In the genomic region with DNA sequence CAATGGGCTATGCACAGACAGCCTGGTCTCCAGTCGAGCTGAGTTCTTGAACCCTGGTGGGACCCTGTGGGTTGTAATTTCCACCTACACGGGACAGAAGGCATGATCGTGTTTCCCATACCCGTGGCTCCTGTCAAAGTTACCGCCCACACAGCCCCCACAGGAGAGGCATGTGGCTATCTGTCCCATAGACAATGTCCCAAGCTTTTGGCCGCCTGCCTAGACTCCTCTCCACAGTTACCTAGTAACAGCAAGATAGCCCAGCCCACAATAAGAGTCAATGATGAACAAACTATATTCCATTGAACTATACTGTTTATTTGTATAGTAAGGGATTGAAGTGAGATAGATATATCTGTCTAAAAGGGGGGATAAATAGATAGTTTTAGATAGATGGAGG, we compare ENCODE assay signal across 27 mouse cellular contexts.
DNase-seq lines count a peak whose midpoint lies in the region; TF ChIP-seq lines count a peak whose summit lies in the region.
"Had no signal": no experiment of that assay in that cellular context is flagged by ENCODE, and none has a peak within 500 bp of the region (broad histone marks: within the 10 kb centered on the region; RNA-seq: fewer than 3 reads in every experiment).

No protein-coding gene starts in this region.

- no peak overlapping the region for H3K27ac ChIP-seq in left cerebral cortex, adult 2 months
- H3K27ac ChIP-seq in embryonic facial prominence, embryonic 10.5 days (replicated peaks), result no peak overlapping the region
- H3K27ac ChIP-seq: embryonic facial prominence, embryonic 12.5 days; heart, embryonic 13.5 days; intestine, embryonic 15.5 days; layer of hippocampus, adult 2 months; limb, embryonic 10.5 days; liver, embryonic 15.5 days; lung, embryonic 15.5 days had no signal

- intact Hi-C loops in heart, postnatal 36 days (cut with DNase I), result no loop called here
- intact Hi-C loops in left cerebral cortex, postnatal 4 days (cut with DNase I), result no loop called here
- intact Hi-C loops in left cerebral cortex, adult 2 months (cut with DNase I), result no loop called here

- H3K27me3 ChIP-seq in embryonic facial prominence, embryonic 10.5 days (replicated peaks; ENCODE audit: low read depth, poor library complexity, severe bottlenecking), result no peaks in the 10 kb centered on the region
- H3K27me3 ChIP-seq: embryonic facial prominence, embryonic 12.5 days; heart, embryonic 13.5 days; intestine, embryonic 15.5 days; liver, embryonic 15.5 days; lung, embryonic 15.5 days; megakaryocyte, embryonic 14.5 days had no signal

- H3K9me3 ChIP-seq in embryonic facial prominence, embryonic 10.5 days, result no peaks in the 10 kb centered on the region
- H3K9me3 ChIP-seq: embryonic facial prominence, embryonic 12.5 days; heart, embryonic 13.5 days; intestine, embryonic 15.5 days; limb, embryonic 10.5 days; liver, embryonic 15.5 days; lung, embryonic 15.5 days; megakaryocyte, embryonic 14.5 days had no signal

- no peaks in the 10 kb centered on the region for H3K36me3 ChIP-seq in embryonic facial prominence, embryonic 10.5 days (replicated peaks)
- H3K36me3 ChIP-seq: embryonic facial prominence, embryonic 12.5 days; heart, embryonic 13.5 days; intestine, embryonic 15.5 days; limb, embryonic 10.5 days; liver, embryonic 15.5 days; lung, embryonic 15.5 days had no signal

- WGBS in embryonic facial prominence, embryonic 10.5 days, result 89% methylated on average over 6 of the region's 6 CpGs

- peak; percentile 17 for DNase-seq in heart, postnatal 4 days
- DNase-seq in heart, postnatal 36 days, result no peak
- peak; percentile 54 for DNase-seq in left cerebral cortex, postnatal 4 days
- DNase-seq in left cerebral cortex, adult 2 months (ENCODE audit: extremely low spot score in 1 of 2, low spot score in 2 of 2), result no peak
- DNase-seq in right cerebral cortex, postnatal 10 days (ENCODE audit: low spot score in 2 of 2), result peak; percentile 19 to 24
- DNase-seq in right cerebral cortex, adult 2 months (ENCODE audit: low spot score in 2 of 2), result no peak
- peak; percentile 12 for DNase-seq in right cerebral cortex, postnatal 4 days
- DNase-seq in embryonic facial prominence, embryonic 10.5 days (ENCODE audit: low spot score), result no peak
- DNase-seq: adrenal gland, adult 2 months; cerebellum, adult 8-10 months; forebrain, postnatal 0 days; gastrocnemius, postnatal 14 days; heart, adult 18-20 months; kidney, adult 9 months; kidney, postnatal 25 days; liver; lung, postnatal 36 days; spleen, adult 18-20 months; thymus, postnatal 14 days had no signal

- H3K4me1 ChIP-seq in embryonic facial prominence, embryonic 10.5 days, result no peaks in the 10 kb centered on the region
- H3K4me1 ChIP-seq: embryonic facial prominence, embryonic 12.5 days; heart, embryonic 13.5 days; intestine, embryonic 15.5 days; limb, embryonic 10.5 days; liver, embryonic 15.5 days; lung, embryonic 15.5 days; megakaryocyte, embryonic 14.5 days had no signal

- no peak for TF ChIP-seq CTCF in left cerebral cortex, adult 2 months (IDR thresholded peaks at IDR 0.05)

- H3K4me3 ChIP-seq in left cerebral cortex, adult 2 months, result no peak overlapping the region
- no peak overlapping the region for H3K4me3 ChIP-seq in embryonic facial prominence, embryonic 10.5 days
- H3K4me3 ChIP-seq: embryonic facial prominence, embryonic 12.5 days; heart, embryonic 13.5 days; intestine, embryonic 15.5 days; layer of hippocampus, adult 2 months; limb, embryonic 10.5 days; liver, embryonic 15.5 days; lung, embryonic 15.5 days; megakaryocyte, embryonic 14.5 days had no signal

Comparison
In these comparisons a context has a peak if more than half of its experiments do, and no peak if none do; other contexts are left out.
1. DNase-seq: peak in heart, postnatal 4 days (single experiment), left cerebral cortex, postnatal 4 days (single experiment), right cerebral cortex, postnatal 10 days (2 of 2) and right cerebral cortex, postnatal 4 days (single experiment); none in heart, postnatal 36 days (0 of 2), left cerebral cortex, adult 2 months (0 of 2), right cerebral cortex, adult 2 months (0 of 2) and embryonic facial prominence, embryonic 10.5 days (single experiment).